Mouse (Mus musculus): ENCODE results near the gene Gramd1a.

The Gramd1a gene

GRCm38 (mm10) chr7:31151301-31152241 lies 4.1 kb downstream of the Gramd1a start:
- DNase-seq (ENCODE audit: low read depth in 2 of 2, low spot score in 2 of 2) = peak; percentile 52 to 56

GRCm38 (mm10) chr7:31150566-31151300 lies 5.0 kb downstream of the Gramd1a start:
- DNase-seq (ENCODE audit: low read depth in 2 of 2, low spot score in 2 of 2) = peak; percentile 41 to 60

- peak; percentile 52 to 54 for DNase-seq (ENCODE audit: low read depth in 2 of 2, low spot score in 2 of 2)
Observed at GRCm38 (mm10) chr7:31149751-31150565, 5.7 kb downstream of the Gramd1a start.

GRCm38 (mm10) chr7:31149271-31149670 lies 6.4 kb downstream of the Gramd1a start:
- DNase-seq (ENCODE audit: low read depth in 2 of 2, low spot score in 2 of 2) = no peak

GRCm38 (mm10) chr7:31148756-31149155 lies 6.9 kb downstream of the Gramd1a start:
- DNase-seq (ENCODE audit: low read depth in 2 of 2, low spot score in 2 of 2) = no peak

- DNase-seq (ENCODE audit: low read depth in 2 of 2, low spot score in 2 of 2) = peak; percentile 52 to 61
Observed at GRCm38 (mm10) chr7:31148086-31148485, 7.6 kb downstream of the Gramd1a start.

GRCm38 (mm10) chr7:31145596-31146160 lies 10.0 kb downstream of the Gramd1a start:
- no peak for DNase-seq (ENCODE audit: low read depth in 2 of 2, low spot score in 2 of 2)

GRCm38 (mm10) chr7:31144886-31145285 lies 10.8 kb downstream of the Gramd1a start:
- DNase-seq (ENCODE audit: low read depth in 2 of 2, low spot score in 2 of 2) = peak; percentile 49 to 66

GRCm38 (mm10) chr7:31140941-31141340 lies 14.8 kb downstream of the Gramd1a start:
- DNase-seq (ENCODE audit: low read depth in 2 of 2, low spot score in 2 of 2) = no peak

- no peak for DNase-seq (ENCODE audit: low read depth in 2 of 2, low spot score in 2 of 2)
Observed at GRCm38 (mm10) chr7:31140302-31140701, 15.4 kb downstream of the Gramd1a start.

- peak; percentile 62 to 67 for DNase-seq (ENCODE audit: low read depth in 2 of 2, low spot score in 2 of 2)
Observed at GRCm38 (mm10) chr7:31139765-31140164, 15.9 kb downstream of the Gramd1a start.

- DNase-seq (ENCODE audit: low read depth in 2 of 2, low spot score in 2 of 2) = no peak
Observed at GRCm38 (mm10) chr7:31135717-31136116, 20.0 kb downstream of the Gramd1a start.

- DNase-seq (ENCODE audit: low read depth in 2 of 2, low spot score in 2 of 2) = no peak
Observed at GRCm38 (mm10) chr7:31131866-31132265, 23.8 kb downstream of the Gramd1a start.

- peak; percentile 49 to 70 for DNase-seq (ENCODE audit: low read depth in 2 of 2, low spot score in 2 of 2)
Observed at GRCm38 (mm10) chr7:31130841-31131240, 24.9 kb downstream of the Gramd1a start.

GRCm38 (mm10) chr7:31130197-31130596 lies 25.5 kb downstream of the Gramd1a start:
- DNase-seq (ENCODE audit: low read depth in 2 of 2, low spot score in 2 of 2) = no peak

GRCm38 (mm10) chr7:31128157-31128705 lies 27.5 kb downstream of the Gramd1a start:
- no peak for DNase-seq (ENCODE audit: low read depth in 2 of 2, low spot score in 2 of 2)

GRCm38 (mm10) chr7:31126851-31127724 lies 28.6 kb downstream of the Gramd1a start, which contains the start of gene Scn1b:
Scn1b (minus strand) TSS chr7:31127003.
- DNase-seq (ENCODE audit: low read depth in 2 of 2, low spot score in 2 of 2) = no peak

- DNase-seq (ENCODE audit: low read depth in 2 of 2, low spot score in 2 of 2) = no peak
Observed at GRCm38 (mm10) chr7:31126211-31126751, 29.4 kb downstream of the Gramd1a start.

GRCm38 (mm10) chr7:31125116-31125515 lies 30.6 kb downstream of the Gramd1a start:
- no peak for DNase-seq (ENCODE audit: low read depth in 2 of 2, low spot score in 2 of 2)

All from CD8-positive naive resting alpha-beta T cell, adult 2 months (primary cell).